Mouse (Mus musculus): ENCODE measurements around the gene Ptn. TPM values are rescaled to one million over a fixed set of nuclear protein-coding genes. Genes with fewer than 3 reads are reported as not detected.

The Ptn gene
- polyA plus RNA-seq, 1 experiment from 2014 or later: 631 TPM

DNA sequence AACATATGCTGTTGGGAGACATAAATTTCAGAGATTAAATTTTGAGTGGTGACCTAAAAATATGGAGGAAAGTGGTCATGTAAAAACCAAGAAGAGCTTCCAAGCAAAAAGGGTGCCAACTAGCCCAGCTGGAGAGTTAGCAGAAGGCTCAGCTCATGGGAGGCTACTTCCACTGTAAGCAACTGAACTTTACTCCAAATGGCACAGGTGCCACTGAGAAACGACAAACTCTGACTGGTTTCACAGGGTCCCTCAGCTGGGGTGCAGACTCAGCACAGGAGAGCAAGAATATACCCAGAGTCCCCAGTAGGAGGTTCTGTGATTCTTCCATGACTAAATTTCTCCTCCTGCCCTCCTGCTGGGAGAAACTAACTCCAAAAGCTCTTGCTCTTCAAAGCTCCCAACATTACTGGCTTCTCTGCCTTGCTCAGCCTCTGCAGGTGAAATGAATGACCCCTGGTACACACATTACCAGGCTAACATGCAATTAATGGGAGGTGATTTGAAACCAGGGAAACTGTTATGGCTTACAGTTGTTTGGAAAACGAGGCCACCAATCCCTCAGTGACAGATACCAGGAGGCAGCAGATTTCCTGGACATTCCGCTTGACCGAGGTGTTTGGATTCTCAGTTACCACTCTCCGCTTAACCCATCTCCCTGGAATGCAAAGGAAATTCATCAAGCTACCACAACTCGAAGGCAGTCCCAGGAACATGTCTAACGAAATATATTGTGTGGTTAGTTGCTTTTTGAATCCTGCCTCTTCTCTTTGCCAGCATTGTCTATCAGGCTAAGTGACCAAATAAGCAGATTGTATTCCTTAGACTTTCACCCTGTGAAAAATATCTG, 2.9 kb upstream of the Ptn start:
- H3K9me3 ChIP-seq (replicated peaks): no peaks in the 10 kb centered on the region
- no peaks in the 10 kb centered on the region for H3K36me3 ChIP-seq
- ATAC-seq (ENCODE audit: insufficient number of reproducible peaks, low FRiP score, low TSS enrichment, low read depth): no peak
- no peak overlapping the region; the same call in 1 of the 2 replicates for H3K27ac ChIP-seq (replicated peaks)
- no peak overlapping the region for H3K4me3 ChIP-seq (replicated peaks)
- H3K4me2 ChIP-seq (replicated peaks): no peak overlapping the region
- H3K9ac ChIP-seq: no peak overlapping the region
- H3K27me3 ChIP-seq: no peaks in the 10 kb centered on the region
- H3K4me1 ChIP-seq: peaks cover 20% of the 10 kb centered on the region
- 67% methylated on average over 7 of the region's 7 CpGs for WGBS

DNA sequence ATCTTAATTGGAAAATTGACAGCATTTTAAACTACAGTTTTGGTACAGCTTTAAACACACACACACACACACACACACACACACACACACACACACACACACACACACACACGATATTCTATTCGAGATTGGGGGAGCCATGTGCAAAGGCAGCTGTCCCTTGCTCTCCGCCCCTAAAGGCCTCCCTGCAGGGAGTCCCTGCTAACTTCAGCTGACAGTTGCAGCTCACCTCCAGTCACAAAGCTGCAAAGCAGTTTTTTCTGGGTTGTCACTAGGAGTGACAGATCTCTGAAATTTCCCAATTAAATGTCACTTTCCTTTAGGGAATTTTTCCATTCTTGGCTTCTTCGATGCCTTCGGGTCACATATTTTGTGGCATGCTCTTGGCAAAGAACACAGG, 428 bp upstream of the Ptn start:
- no peak for ATAC-seq (ENCODE audit: insufficient number of reproducible peaks, low FRiP score, low TSS enrichment, low read depth)
- 10% methylated on average over 5 of the region's 5 CpGs for WGBS
- Histone ChIP-seq H3K9me3 (replicated peaks) (no peaks in the 10 kb centered on the region), H3K27ac (replicated peaks) (peak overlapping the region; percentile 94), H3K9ac (peak overlapping the region; percentile 67; the same call in 1 of the 2 replicates), H3K36me3 (peaks cover 5% of the 10 kb centered on the region; the same call in 1 of the 2 replicates), H3K4me2 (replicated peaks) (peak overlapping the region; percentile 76), H3K27me3 (no peaks in the 10 kb centered on the region), H3K4me1 (peaks cover 18% of the 10 kb centered on the region), H3K4me3 (replicated peaks) (peak overlapping the region; percentile 60)

DNA sequence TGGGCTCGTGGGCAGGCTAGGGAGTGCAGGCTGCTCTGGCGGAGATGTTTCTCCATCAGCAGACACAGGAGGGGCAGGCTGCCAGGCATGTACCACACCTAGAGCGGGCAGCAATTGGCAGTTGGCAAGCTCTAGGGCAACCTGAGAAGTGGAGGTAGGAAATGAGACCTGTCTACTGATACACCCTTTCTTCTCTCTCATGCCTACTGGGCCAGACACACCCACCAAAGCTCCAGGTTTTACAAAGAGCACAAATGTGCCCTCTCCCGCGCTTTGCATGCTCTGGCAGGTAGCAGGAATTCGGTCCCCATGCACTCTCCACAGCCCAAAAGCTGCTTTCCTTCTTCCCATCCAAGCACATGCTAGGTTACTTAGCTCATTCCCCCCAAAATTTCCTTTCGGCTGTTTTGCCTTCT, 701 bp downstream of the Ptn start:
- Histone ChIP-seq H3K36me3 (peaks cover 5% of the 10 kb centered on the region; the same call in 1 of the 2 replicates), H3K9ac (peak overlapping the region; percentile 67), H3K4me3 (replicated peaks) (peak overlapping the region; percentile 60), H3K4me1 (peaks cover 18% of the 10 kb centered on the region), H3K27me3 (no peaks in the 10 kb centered on the region), H3K4me2 (replicated peaks) (peak overlapping the region; percentile 76), H3K9me3 (replicated peaks) (no peaks in the 10 kb centered on the region), H3K27ac (replicated peaks) (peak overlapping the region; percentile 94)
- WGBS: 2% methylated on average over 7 of the region's 7 CpGs
- peak; percentile 71 for ATAC-seq (ENCODE audit: insufficient number of reproducible peaks, low FRiP score, low TSS enrichment, low read depth)

DNA sequence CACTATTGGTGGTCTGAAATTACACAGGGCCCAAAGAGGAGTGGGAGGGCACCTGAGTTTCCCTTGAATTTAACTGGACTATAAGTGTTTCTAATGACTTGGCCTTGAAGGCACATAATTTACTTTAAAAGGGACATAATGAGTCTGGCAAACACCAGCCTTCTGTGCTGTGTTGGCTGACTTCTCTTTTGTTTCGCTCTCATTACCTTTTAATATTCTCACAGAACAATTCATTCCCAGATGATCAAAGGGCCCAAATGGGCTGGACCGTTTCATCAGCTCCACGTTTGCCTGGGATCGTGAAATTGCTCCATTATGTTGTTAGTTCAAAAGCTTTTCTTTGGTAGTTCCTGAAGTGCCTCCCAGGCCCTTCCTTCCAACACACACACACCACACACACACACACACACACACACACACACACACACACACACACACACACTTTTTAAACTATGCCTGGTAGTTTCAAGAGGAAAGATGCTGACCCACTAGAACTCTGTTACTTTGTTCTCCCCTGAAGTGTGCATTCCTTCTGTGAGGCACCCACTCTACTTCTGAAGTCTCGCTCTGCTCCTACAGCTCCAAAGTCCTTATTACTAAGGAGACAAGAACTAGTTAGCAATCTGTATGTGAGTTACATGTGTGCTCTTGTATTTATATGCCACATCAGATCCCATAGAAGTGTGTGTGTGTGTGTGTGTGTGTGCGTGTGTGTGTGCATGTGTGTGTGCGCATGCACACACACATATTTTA, 1.5 kb downstream of the Ptn start:
- 25% methylated on average over 7 of the region's 7 CpGs for WGBS
- peak overlapping the region; percentile 94 for H3K27ac ChIP-seq (replicated peaks)
- peaks cover 5% of the 10 kb centered on the region; the same call in 1 of the 2 replicates for H3K36me3 ChIP-seq
- peak overlapping the region; percentile 67; the same call in 1 of the 2 replicates for H3K9ac ChIP-seq
- H3K4me3 ChIP-seq (replicated peaks): peak overlapping the region; percentile 60
- peaks cover 18% of the 10 kb centered on the region for H3K4me1 ChIP-seq
- peak overlapping the region; percentile 76 for H3K4me2 ChIP-seq (replicated peaks)
- no peak for ATAC-seq (ENCODE audit: insufficient number of reproducible peaks, low FRiP score, low TSS enrichment, low read depth)
- no peaks in the 10 kb centered on the region for H3K27me3 ChIP-seq
- H3K9me3 ChIP-seq (replicated peaks): no peaks in the 10 kb centered on the region

DNA sequence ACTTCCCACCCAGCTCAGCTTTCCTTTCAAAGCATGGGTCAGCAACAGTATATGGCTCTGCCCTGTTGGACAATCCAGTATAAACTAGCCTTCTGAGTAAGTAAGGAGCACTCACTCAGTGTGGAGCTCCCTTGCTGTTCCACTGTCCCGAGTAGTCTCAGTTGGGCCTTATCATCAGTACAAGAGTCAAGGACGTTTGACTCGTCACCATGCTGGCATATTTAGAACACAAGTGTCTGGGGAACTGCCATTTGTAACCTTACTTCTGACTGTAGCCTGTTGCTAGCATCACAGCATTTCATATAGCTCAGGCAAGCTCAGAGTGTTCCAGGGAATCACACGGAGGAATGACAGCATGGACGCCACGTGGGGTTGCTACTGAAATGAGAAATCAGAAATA, 3.1 kb downstream of the Ptn start:
- Histone ChIP-seq H3K27me3 (no peaks in the 10 kb centered on the region), H3K9me3 (replicated peaks) (no peaks in the 10 kb centered on the region), H3K4me1 (peaks cover 11% of the 10 kb centered on the region), H3K36me3 (peaks cover 5% of the 10 kb centered on the region; the same call in 1 of the 2 replicates), H3K4me2 (replicated peaks) (no peak overlapping the region), H3K4me3 (replicated peaks) (no peak overlapping the region), H3K27ac (replicated peaks) (no peak overlapping the region), H3K9ac (no peak overlapping the region)
- ATAC-seq (ENCODE audit: insufficient number of reproducible peaks, low FRiP score, low TSS enrichment, low read depth): no peak
- WGBS: 84% methylated on average over 6 of the region's 6 CpGs

DNA sequence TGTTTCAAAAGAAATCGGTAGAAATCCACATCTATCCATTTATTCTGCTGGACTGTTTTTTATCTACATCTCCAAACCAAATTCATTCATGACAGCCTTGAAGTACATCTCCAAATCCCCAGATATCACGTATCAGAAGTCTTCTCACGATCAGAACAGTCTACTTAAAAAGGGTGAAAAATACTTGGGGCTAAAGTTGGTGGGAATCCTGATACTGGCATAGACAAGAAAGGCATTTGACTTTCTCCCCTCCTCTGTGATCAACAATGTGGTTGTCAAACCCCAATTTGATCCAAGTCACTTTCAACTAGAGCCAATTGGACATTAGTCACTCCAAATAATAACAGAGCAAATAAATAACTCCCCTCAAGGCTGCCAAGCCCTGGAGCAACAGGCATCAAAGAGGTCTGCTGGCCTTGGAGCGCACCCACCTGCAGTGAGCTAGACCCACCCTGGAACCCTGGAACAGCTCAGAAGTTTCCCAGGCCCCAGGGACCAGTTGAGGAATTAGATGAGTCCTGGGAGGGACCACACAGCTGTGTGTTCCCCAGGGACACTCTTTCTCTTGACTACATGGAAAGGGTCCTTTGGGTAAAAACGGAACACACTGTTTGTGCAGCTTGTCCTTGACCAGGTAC, 9.6 kb downstream of the Ptn start:
- ATAC-seq (ENCODE audit: insufficient number of reproducible peaks, low FRiP score, low TSS enrichment, low read depth): no peak
- no peaks in the 10 kb centered on the region for H3K27me3 ChIP-seq
- H3K9ac ChIP-seq: no peak overlapping the region
- H3K9me3 ChIP-seq (replicated peaks): no peaks in the 10 kb centered on the region
- WGBS: 70% methylated on average over 5 of the region's 5 CpGs
- H3K4me2 ChIP-seq (replicated peaks): no peak overlapping the region
- no peaks in the 10 kb centered on the region for H3K4me1 ChIP-seq
- H3K4me3 ChIP-seq (replicated peaks): no peak overlapping the region
- H3K36me3 ChIP-seq: no peaks in the 10 kb centered on the region; the same call in 1 of the 2 replicates
- no peak overlapping the region for H3K27ac ChIP-seq (replicated peaks)

DNA sequence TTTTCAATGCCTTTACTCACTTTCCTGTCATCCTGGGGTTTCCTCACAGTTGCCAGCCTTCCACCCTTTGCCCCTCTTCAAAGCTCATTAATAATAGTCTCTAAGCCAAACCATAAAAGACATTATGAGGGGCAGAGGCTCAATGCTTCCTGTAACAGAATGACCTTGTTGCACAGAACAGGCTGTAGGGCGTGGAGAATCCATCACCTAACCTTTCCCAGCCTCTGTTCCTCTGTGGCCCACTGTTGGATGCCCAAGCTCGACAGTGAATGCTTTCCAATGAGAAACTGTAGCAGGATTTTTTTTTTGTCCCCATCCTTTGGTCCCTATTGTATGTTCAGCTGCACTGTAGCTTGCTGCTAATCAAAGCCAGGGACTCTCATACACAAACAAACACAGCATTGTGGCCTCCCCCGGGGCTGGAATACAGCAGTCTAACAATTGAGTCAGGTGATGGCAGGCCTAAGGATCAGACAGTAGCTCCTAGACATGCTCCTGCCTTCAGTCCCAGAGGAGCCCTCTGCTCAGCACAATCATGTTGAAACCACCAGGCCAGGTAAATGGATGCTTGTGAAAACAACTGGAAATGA, 12.9 kb downstream of the Ptn start:
- Histone ChIP-seq H3K27me3 (no peaks in the 10 kb centered on the region), H3K4me1 (no peaks in the 10 kb centered on the region; the same call in 1 of the 2 replicates), H3K4me2 (replicated peaks) (no peak overlapping the region), H3K4me3 (replicated peaks) (no peak overlapping the region), H3K9me3 (replicated peaks) (no peaks in the 10 kb centered on the region), H3K36me3 (no peaks in the 10 kb centered on the region), H3K27ac (replicated peaks) (no peak overlapping the region), H3K9ac (no peak overlapping the region)
- 37% methylated on average over 3 of the region's 3 CpGs for WGBS
- no peak for ATAC-seq (ENCODE audit: insufficient number of reproducible peaks, low FRiP score, low TSS enrichment, low read depth)

DNA sequence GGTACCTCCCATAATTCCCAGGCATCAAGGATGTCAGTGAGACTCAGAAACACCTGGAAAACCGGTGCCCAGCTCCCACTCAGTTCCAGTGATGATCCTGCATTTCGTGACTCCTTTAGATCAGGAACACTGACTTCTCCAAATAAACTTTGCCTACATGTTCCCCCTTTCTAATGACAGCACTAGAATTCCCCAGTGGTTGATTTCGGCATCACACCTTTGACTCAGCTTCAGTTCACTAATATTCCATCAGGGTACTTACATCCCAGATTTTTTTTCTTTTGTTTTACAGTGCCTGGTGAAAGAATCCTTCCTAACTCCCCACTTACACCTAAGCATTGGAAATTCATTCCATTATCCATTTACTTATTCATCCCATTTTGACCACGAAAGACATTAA, 15.5 kb downstream of the Ptn start:
- WGBS: 86% methylated on average over 4 of the region's 4 CpGs
- H3K4me2 ChIP-seq (replicated peaks): no peak overlapping the region

DNA sequence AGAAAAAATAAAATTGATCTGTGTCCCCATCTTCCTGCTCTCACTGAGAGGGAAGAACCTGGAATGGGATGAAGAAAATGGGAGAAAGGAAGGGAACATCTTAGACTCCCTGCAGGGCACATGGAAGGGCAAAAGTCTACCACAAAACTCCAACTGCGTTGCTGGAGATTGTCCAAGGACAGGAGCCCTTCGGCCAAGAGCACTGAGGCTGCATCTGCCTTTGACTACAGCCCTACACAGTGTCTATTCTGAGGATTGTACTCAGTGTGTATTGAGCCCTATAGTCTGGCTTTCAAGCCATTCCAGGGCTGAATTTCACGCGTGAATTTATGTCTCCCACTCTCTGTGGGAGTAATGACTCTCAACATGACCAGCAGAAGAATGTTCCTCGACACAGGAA, 16.2 kb downstream of the Ptn start:
- Histone ChIP-seq H3K4me3 (replicated peaks) (no peak overlapping the region), H3K4me1 (peaks cover 5% of the 10 kb centered on the region), H3K27me3 (no peaks in the 10 kb centered on the region), H3K4me2 (replicated peaks) (no peak overlapping the region), H3K36me3 (no peaks in the 10 kb centered on the region), H3K9me3 (replicated peaks) (no peaks in the 10 kb centered on the region), H3K9ac (no peak overlapping the region), H3K27ac (replicated peaks) (no peak overlapping the region)
- WGBS: 73% methylated on average over 5 of the region's 5 CpGs
- ATAC-seq (ENCODE audit: insufficient number of reproducible peaks, low FRiP score, low TSS enrichment, low read depth): no peak

More for the DNA sequence above, 15.5 kb downstream of the Ptn start:
- no peaks in the 10 kb centered on the region; the same call in 1 of the 2 replicates for H3K4me1 ChIP-seq
- no peak overlapping the region for H3K27ac ChIP-seq (replicated peaks)
- H3K4me3 ChIP-seq (replicated peaks): no peak overlapping the region
- H3K36me3 ChIP-seq: no peaks in the 10 kb centered on the region
- no peak overlapping the region for H3K9ac ChIP-seq
- no peaks in the 10 kb centered on the region for H3K27me3 ChIP-seq
- no peak for ATAC-seq (ENCODE audit: insufficient number of reproducible peaks, low FRiP score, low TSS enrichment, low read depth)
- H3K9me3 ChIP-seq (replicated peaks): no peaks in the 10 kb centered on the region

DNA sequence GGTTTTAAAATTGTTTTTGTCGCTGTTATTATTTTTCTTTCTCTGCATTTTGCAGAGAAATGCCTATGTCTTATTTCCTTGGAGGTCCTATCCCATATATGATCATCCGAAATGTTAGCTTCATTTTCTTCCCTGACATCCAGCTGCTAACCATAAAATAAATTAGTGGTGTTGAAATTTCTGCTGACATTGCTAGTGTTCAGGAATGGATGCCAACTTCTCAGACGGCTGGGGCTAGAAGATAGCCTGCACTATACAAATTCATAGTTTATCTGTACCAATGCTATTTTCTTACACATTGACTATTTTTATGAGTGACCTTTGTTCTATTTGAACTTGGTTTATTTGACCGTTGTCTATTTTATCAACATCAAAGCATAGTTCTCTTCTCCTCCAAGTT, 20.8 kb downstream of the Ptn start:
- Histone ChIP-seq H3K27me3 (no peaks in the 10 kb centered on the region), H3K4me3 (replicated peaks) (no peak overlapping the region), H3K9me3 (replicated peaks) (no peaks in the 10 kb centered on the region), H3K36me3 (0 out of 2 replicates have a peak, but pooled peaks cover 6% of the 10 kb centered on the region), H3K27ac (replicated peaks) (no peak overlapping the region), H3K4me1 (peaks cover 17% of the 10 kb centered on the region), H3K9ac (no peak overlapping the region), H3K4me2 (replicated peaks) (no peak overlapping the region)
- ATAC-seq (ENCODE audit: insufficient number of reproducible peaks, low FRiP score, low TSS enrichment, low read depth): no peak
- WGBS: 46% methylated on average over 4 of the region's 4 CpGs

Data from embryonic facial prominence, embryonic 15.5 days (tissue).